23 mouse cellular contexts compared by ENCODE assay signal in genomic region chr5:43882034-43882433, GRCm38 (mm10). TPM values are rescaled to one million over a fixed set of nuclear protein-coding genes. Genes with fewer than 3 reads are reported as not detected.
DNase-seq lines count a peak whose midpoint lies in the region; ATAC-seq and TF ChIP-seq lines count a peak whose summit lies in the region.
"Had no signal": no experiment of that assay in that cellular context is flagged by ENCODE, and none has a peak within 500 bp of the region (broad histone marks: within the 10 kb centered on the region; RNA-seq: fewer than 3 reads in every experiment).

No protein-coding gene starts in this region.

- no peak overlapping the region for H3K9ac ChIP-seq in MEL (ENCODE audit: control insufficient read depth, low read depth, low read length, poor library complexity, severe bottlenecking)
- H3K9ac ChIP-seq: embryonic facial prominence, embryonic 15.5 days; limb, embryonic 13.5 days; midbrain, embryonic 12.5 days; neural tube, embryonic 13.5 days had no signal

- H3K4me1 ChIP-seq in MEL (ENCODE audit: control insufficient read depth in 1 of 2, insufficient read depth in 2 of 2, low read length in 2 of 2), result no peaks in the 10 kb centered on the region
- H3K4me1 ChIP-seq in kidney, adult 2 months (ENCODE audit: control insufficient read depth, insufficient read depth, low read length), result no peaks in the 10 kb centered on the region; the same call in 1 of the 2 replicates
- H3K4me1 ChIP-seq: neural tube, embryonic 13.5 days had no signal

- TF ChIP-seq RAD21 in MEL (IDR thresholded peaks at IDR 0.05; ENCODE audit: low read depth, low read length), result no peak

- H3K27ac ChIP-seq in MEL (ENCODE audit: control insufficient read depth, low read depth, low read length), result no peak overlapping the region
- no peak overlapping the region for H3K27ac ChIP-seq in kidney, adult 2 months (ENCODE audit: insufficient read depth, low read depth, low read length)
- H3K27ac ChIP-seq: embryonic facial prominence, embryonic 15.5 days; limb, embryonic 13.5 days; midbrain, embryonic 12.5 days; neural tube, embryonic 13.5 days had no signal

- H3K79me2 ChIP-seq in MEL (ENCODE audit: control insufficient read depth, insufficient read depth, low read length, poor library complexity), result no peaks in the 10 kb centered on the region

- TF ChIP-seq CTCF in MEL (IDR thresholded peaks at IDR 0.05 in 2 of 3, conservative IDR thresholded peaks at IDR 0.05 in 1 of 3; ENCODE audit: control insufficient read depth in 1 of 3, insufficient read depth in 1 of 3, low read depth in 2 of 3, low read length in 3 of 3, poor library complexity in 1 of 3, severe bottlenecking in 1 of 3), result no peak
- no peak for TF ChIP-seq CTCF in kidney, adult 2 months (conservative IDR thresholded peaks at IDR 0.05; ENCODE audit: insufficient read depth, insufficient read length, low read depth, low read length)

- H3K36me3 ChIP-seq in MEL (ENCODE audit: control insufficient read depth in 1 of 2, insufficient read depth in 2 of 2, low read length in 2 of 2), result no peaks in the 10 kb centered on the region
- no peaks in the 10 kb centered on the region for H3K36me3 ChIP-seq in kidney, adult 2 months (ENCODE audit: control insufficient read depth, insufficient read depth, low read length)
- H3K36me3 ChIP-seq: embryonic facial prominence, embryonic 15.5 days; limb, embryonic 13.5 days; midbrain, embryonic 12.5 days; neural tube, embryonic 13.5 days had no signal

- H3K9me3 ChIP-seq in MEL (replicated peaks; ENCODE audit: insufficient read depth, low read length), result no peaks in the 10 kb centered on the region
- H3K9me3 ChIP-seq: embryonic facial prominence, embryonic 15.5 days; limb, embryonic 13.5 days; midbrain, embryonic 12.5 days; neural tube, embryonic 13.5 days had no signal

- H3K4me3 ChIP-seq in MEL (ENCODE audit: control insufficient read depth in 1 of 2, insufficient read depth in 1 of 2, low read depth in 2 of 2, low read length in 2 of 2), result no peak overlapping the region
- no peak overlapping the region for H3K4me3 ChIP-seq in kidney, adult 2 months (ENCODE audit: insufficient read depth, low read depth, low read length)
- H3K4me3 ChIP-seq: embryonic facial prominence, embryonic 15.5 days; limb, embryonic 13.5 days; midbrain, embryonic 12.5 days; neural tube, embryonic 13.5 days had no signal

- no peaks in the 10 kb centered on the region; a peak in 1 of 4 replicates for H3K27me3 ChIP-seq in MEL (ENCODE audit: control insufficient read depth in 1 of 2, insufficient read depth in 2 of 2, low read length in 2 of 2)
- no peaks in the 10 kb centered on the region for H3K27me3 ChIP-seq in kidney, adult 2 months (replicated peaks; ENCODE audit: control insufficient read depth, insufficient read depth, low read length)
- H3K27me3 ChIP-seq: embryonic facial prominence, embryonic 15.5 days; limb, embryonic 13.5 days; midbrain, embryonic 12.5 days; neural tube, embryonic 13.5 days had no signal

- WGBS in kidney, adult 2 months, result 77% methylated on average over 3 of the region's 3 CpGs

- no peak for TF ChIP-seq POLR2A in MEL (IDR thresholded peaks at IDR 0.05; ENCODE audit: control insufficient read depth in 1 of 2, insufficient read depth in 1 of 2, low read depth in 1 of 2, low read length in 2 of 2, poor library complexity in 1 of 2)
- no peak for TF ChIP-seq POLR2A in kidney, adult 2 months (IDR thresholded peaks at IDR 0.05; ENCODE audit: low read depth, low read length)

- no peak for TF ChIP-seq EP300 in MEL (IDR thresholded peaks at IDR 0.05; ENCODE audit: low read depth in 1 of 2, low read length in 2 of 2)

- DNase-seq in heart, adult 9 months (ENCODE audit: low spot score in 2 of 2), result peak; percentile 17 to 44
- DNase-seq in heart, adult 8-10 months (ENCODE audit: low spot score), result no peak
- DNase-seq in 416B (ENCODE audit: low read depth) (peak; percentile 64), MEL (ENCODE audit: low read depth, low spot score) (no peak)
- DNase-seq in kidney, adult 2 months, result no peak
- no peak for DNase-seq in testis, postnatal 14 days (ENCODE audit: low spot score)
- no peak for DNase-seq in retina, embryonic 14.5 days (ENCODE audit: low spot score)
- DNase-seq: adrenal gland, postnatal 14 days; cerebellum, adult 11-12 months; cerebellum, postnatal 25 days; kidney, adult 8-10 months; kidney, postnatal 14 days; lung, postnatal 4 days; right cerebral cortex, postnatal 14 days; thymus, postnatal 36 days had no signal

- peak; percentile 74 for ATAC-seq in megakaryocyte, adult 5-6 weeks (ENCODE audit: poor library complexity, severe bottlenecking)
- ATAC-seq: forebrain, embryonic 16.5 days; Patski had no signal

TF ChIP-seq in MEL, 35 proteins besides CTCF, POLR2A, EP300 and RAD21:
- TF ChIP-seq USF1 (IDR thresholded peaks at IDR 0.05; ENCODE audit: low read depth, low read length), result 0 out of 2 replicates have a peak, but pooled peaks have one; percentile 42
- no peak for TF ChIP-seq ZC3H11A (IDR thresholded peaks at IDR 0.05; ENCODE audit: low read depth, low read length)

RNA-seq across cellular contexts. Expression of gene Cd38, which starts 13.7 kb away (rescaled TPM):
- total RNA-seq in heart, adult 8-10 months (2022), result 1 to 10 TPM; 5.8 to 9.5 (median 6.5) TPM
- not detected in 2 replicates for total RNA-seq in MEL (2012; rRNA removed)
- not detected for polyA plus RNA-seq in MEL (2012; ENCODE audit: insufficient read depth in 1 of 2, insufficient read length in 2 of 2, low read depth in 1 of 2, low replicate concordance in 2 of 2, missing spikeins in 1 of 2)
- 0.83 and 1.6 TPM in 2 replicates for total RNA-seq in megakaryocyte, adult 5-6 weeks (2015)
- total RNA-seq in megakaryocyte, adult 5-6 weeks (2017), result 0.45 and 0.48 TPM in 2 replicates
- 6.1 and 7.9 TPM in 2 replicates for polyA plus RNA-seq in kidney, adult 2 months (2012; rRNA removed)

RNA-seq across cellular contexts. Expression of gene Gm7879, which starts 30.9 kb away (rescaled TPM):
- total RNA-seq in heart, adult 8-10 months (2022), result 1 to 10 TPM; 7.8 to 9.7 (median 8.4) TPM
- 2.9 and 3.0 TPM in 2 replicates for total RNA-seq in MEL (2012; rRNA removed)
- polyA plus RNA-seq in MEL (2012; ENCODE audit: insufficient read depth in 1 of 2, insufficient read length in 2 of 2, low read depth in 1 of 2, low replicate concordance in 2 of 2, missing spikeins in 1 of 2), result not detected
- total RNA-seq in megakaryocyte, adult 5-6 weeks (2015), result 2.4 and 5.7 TPM in 2 replicates
- 1.7 and 3.1 TPM in 2 replicates for total RNA-seq in megakaryocyte, adult 5-6 weeks (2017)
- polyA plus RNA-seq in kidney, adult 2 months (2012; rRNA removed), result 0.47 and 0.50 TPM in 2 replicates
- polyA plus RNA-seq: embryonic facial prominence, embryonic 15.5 days; forebrain, embryonic 16.5 days; liver, embryonic 16.5 days; midbrain, embryonic 12.5 days; neural tube, embryonic 13.5 days had no signal

Comparison
In these comparisons a context has a peak if more than half of its experiments do, and no peak if none do; other contexts are left out.
1. DNase-seq: peak in heart, adult 9 months (2 of 2) and 416B (single experiment); none in heart, adult 8-10 months (single experiment), MEL (single experiment), kidney, adult 2 months (single experiment), testis, postnatal 14 days (single experiment) and retina, embryonic 14.5 days (single experiment).